Mouse (Mus musculus): ENCODE measurements around the gene Ntm. TPM values are rescaled to one million over a fixed set of nuclear protein-coding genes. Genes with fewer than 3 reads are reported as not detected.

Ntm gene
- polyA plus RNA-seq, 1 experiment from 2014 or later: 0.66 TPM

- Histone ChIP-seq H3K9ac (no peak overlapping the region), H3K27me3 (no peaks in the 10 kb centered on the region), H3K4me1 (replicated peaks) (no peaks in the 10 kb centered on the region), H3K36me3 (replicated peaks) (no peaks in the 10 kb centered on the region), H3K4me3 (replicated peaks) (no peak overlapping the region), H3K9me3 (replicated peaks) (no peaks in the 10 kb centered on the region), H3K27ac (replicated peaks) (no peak overlapping the region), H3K4me2 (no peak overlapping the region)
- 44% methylated on average over 3 of the region's 3 CpGs for WGBS (ENCODE audit: insufficient replicate concordance)
- ATAC-seq (ENCODE audit: insufficient read depth): no peak
These were observed 951.5 kb downstream of the Ntm start for GRCm38 (mm10) chr9:29011476-29011875.

DNA sequence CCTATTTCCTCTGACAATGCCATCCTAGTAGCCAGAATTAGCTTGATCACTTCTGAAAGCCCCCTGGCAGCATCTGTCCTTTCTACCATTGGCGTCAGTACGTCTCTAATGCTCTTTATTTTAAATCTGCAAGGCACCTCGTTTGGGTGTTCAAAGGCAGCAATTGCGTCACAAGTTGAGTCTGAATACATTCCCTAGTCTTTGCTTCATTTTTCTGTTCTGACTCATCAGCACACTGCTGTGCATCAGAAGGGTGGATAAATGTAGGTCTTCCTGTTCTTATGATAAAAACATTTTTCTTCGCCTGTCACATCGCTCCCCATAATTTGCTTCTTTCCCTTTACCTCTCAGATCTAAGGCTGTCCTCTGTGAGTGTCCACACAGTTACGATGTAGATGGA is 958.4 kb downstream of the Ntm start:
- Histone ChIP-seq H3K27ac (replicated peaks) (no peak overlapping the region), H3K4me1 (replicated peaks) (no peaks in the 10 kb centered on the region), H3K36me3 (replicated peaks) (no peaks in the 10 kb centered on the region), H3K9me3 (replicated peaks) (no peaks in the 10 kb centered on the region), H3K27me3 (no peaks in the 10 kb centered on the region), H3K4me2 (no peak overlapping the region), H3K4me3 (replicated peaks) (no peak overlapping the region), H3K9ac (no peak overlapping the region)
- ATAC-seq (ENCODE audit: insufficient read depth): no peak
- 66% methylated on average over 7 of the region's 7 CpGs for WGBS (ENCODE audit: insufficient replicate concordance)

GRCm38 (mm10) chr9:28999951-29000351 is 963.0 kb downstream of the Ntm start:
- Histone ChIP-seq H3K9ac (no peak overlapping the region), H3K36me3 (replicated peaks) (no peaks in the 10 kb centered on the region), H3K4me3 (replicated peaks) (no peak overlapping the region), H3K4me2 (no peak overlapping the region), H3K27ac (replicated peaks) (no peak overlapping the region), H3K27me3 (no peaks in the 10 kb centered on the region), H3K9me3 (replicated peaks) (no peaks in the 10 kb centered on the region), H3K4me1 (replicated peaks) (no peaks in the 10 kb centered on the region)
- no peak for ATAC-seq (ENCODE audit: insufficient read depth)
- WGBS (ENCODE audit: insufficient replicate concordance): 20% methylated on average over 4 of the region's 4 CpGs

DNA sequence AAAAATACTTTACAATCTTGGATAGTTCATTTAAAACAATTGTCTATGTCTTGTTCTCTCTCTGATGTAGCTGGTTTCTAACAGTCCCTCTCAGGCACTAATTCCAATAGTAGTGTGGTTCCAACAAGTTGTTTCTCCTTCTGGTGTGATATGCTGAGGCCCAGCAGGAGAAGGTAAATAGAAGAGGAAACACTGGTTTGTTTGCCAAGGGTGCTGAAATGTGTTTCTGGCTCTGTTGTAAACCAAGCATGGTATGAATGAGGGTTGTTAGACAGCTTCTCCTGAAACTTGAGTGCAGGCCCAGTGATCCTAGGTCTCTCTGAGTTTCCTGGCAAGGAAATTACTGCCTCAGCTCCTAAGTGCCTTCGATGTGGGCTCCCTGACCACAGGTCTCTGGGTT is 985.7 kb downstream of the Ntm start:
- Histone ChIP-seq H3K4me2 (no peak overlapping the region), H3K4me3 (replicated peaks) (no peak overlapping the region), H3K36me3 (replicated peaks) (no peaks in the 10 kb centered on the region), H3K4me1 (replicated peaks) (no peaks in the 10 kb centered on the region), H3K9me3 (replicated peaks) (no peaks in the 10 kb centered on the region), H3K27ac (replicated peaks) (no peak overlapping the region), H3K27me3 (no peaks in the 10 kb centered on the region), H3K9ac (no peak overlapping the region)
- ATAC-seq (ENCODE audit: insufficient read depth): no peak
- WGBS (ENCODE audit: insufficient replicate concordance): 44% methylated on average over 1 of the region's 1 CpGs

DNA sequence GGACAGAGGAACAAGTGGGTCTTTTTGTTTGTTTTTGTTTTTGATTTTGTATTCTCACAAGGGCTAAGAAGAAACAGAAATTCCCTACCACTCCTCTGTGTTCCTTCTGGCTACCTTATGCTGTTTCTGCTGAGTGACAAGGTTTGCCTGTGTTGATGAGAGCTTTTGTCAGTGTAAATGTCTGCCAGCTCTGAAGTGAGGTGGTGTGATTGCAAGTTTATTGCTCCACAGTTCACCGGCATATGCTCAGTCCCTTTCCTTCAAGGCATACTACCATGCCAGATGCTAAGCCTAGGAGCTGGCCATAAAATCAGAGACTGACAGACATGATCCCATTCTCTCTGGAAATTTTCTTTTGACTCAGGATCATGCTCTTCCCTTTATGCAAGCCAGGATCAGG is 993.5 kb downstream of the Ntm start:
- Histone ChIP-seq H3K27me3 (no peaks in the 10 kb centered on the region), H3K27ac (replicated peaks) (no peak overlapping the region), H3K4me1 (replicated peaks) (no peaks in the 10 kb centered on the region), H3K4me3 (replicated peaks) (no peak overlapping the region), H3K36me3 (replicated peaks) (no peaks in the 10 kb centered on the region), H3K9ac (no peak overlapping the region), H3K4me2 (no peak overlapping the region), H3K9me3 (replicated peaks) (no peaks in the 10 kb centered on the region)
- no peak for ATAC-seq (ENCODE audit: insufficient read depth)
- 41% methylated on average over 1 of the region's 1 CpGs for WGBS (ENCODE audit: insufficient replicate concordance)

Measured in liver, embryonic 15.5 days (tissue).